Mouse (Mus musculus) gastrocnemius, adult 18-20 months (tissue): ENCODE results near the gene Syvn1. TPM values are rescaled to one million over a fixed set of nuclear protein-coding genes. Genes with fewer than 3 reads are reported as not detected.

Source experiments
- microRNA-seq: library from miRNA; unstranded; fragments of <30 nt; microRNA quantifications from one replicate; pipeline ENCODE4 v1.2.0, GENCODE M21; 2021
- total RNA-seq, 2 experiments: library from RNA; stranded (reverse); gene quantifications; 2 replicates each; pipeline ENCODE4 v1.2.3; 2021

Gene Syvn1
- total RNA-seq, 2 experiments from 2014 or later: 18.4 to 20.5 TPM

Small RNAs within 50 kb of the gene (microRNA-seq; reads per million reads assigned to microRNA genes)
- gene Mir6988: 5.1 reads per million, percentile 10 among the genes with 10 or more reads in this experiment

Other genes starting within 250 kb of the Syvn1 start
- 1 to 10 TPM; 2.9 to 3.2 TPM for gene Frmd8, start 171.3 kb upstream of the Syvn1 start, total RNA-seq
- under 1 TPM; 0.59 to 0.90 TPM for gene Slc25a45, start 168.8 kb upstream of the Syvn1 start, total RNA-seq
- under 1 TPM; 0.21 TPM for gene Tigd3, start 152.4 kb upstream of the Syvn1 start, total RNA-seq
- 10 to 100 TPM; 76.3 to 85.1 TPM for gene Dpf2, start 133.6 kb upstream of the Syvn1 start, total RNA-seq
- 10 to 100 TPM in 1 of 2 experiments, 1 to 10 TPM in 1; 8.9 to 11.2 TPM for gene Cdc42ep2, start 121.8 kb upstream of the Syvn1 start, total RNA-seq
- gene Pola2, start 82.4 kb upstream of the Syvn1 start, total RNA-seq: 1 to 10 TPM; 6.2 to 8.7 TPM
- gene Slc22a20, start 60.4 kb upstream of the Syvn1 start, total RNA-seq: not detected
- gene Capn1, start 30.7 kb upstream of the Syvn1 start, total RNA-seq: 10 to 100 TPM; 89.8 to 91.1 TPM
- gene Mrpl49, start 11.2 kb downstream of the Syvn1 start, total RNA-seq: 10 to 100 TPM; 27.5 to 29.3 TPM
- gene Fau, start 11.3 kb downstream of the Syvn1 start, total RNA-seq: 100 to 1,000 TPM; 425 to 500 TPM
- gene Znhit2, start 14.6 kb downstream of the Syvn1 start, total RNA-seq: 10 to 100 TPM in 1 of 2 experiments, 1 to 10 TPM in 1; 9.5 to 10.2 TPM
- gene Tm7sf2, start 21.8 kb downstream of the Syvn1 start, total RNA-seq: 1 to 10 TPM; 5.9 to 6.2 TPM
- gene Vps51, start 30.7 kb downstream of the Syvn1 start, total RNA-seq: 10 to 100 TPM; 17.5 to 23.8 TPM
- not detected for gene Tmem262, start 33.5 kb downstream of the Syvn1 start, total RNA-seq
- not detected for gene Gm28374, start 35.7 kb downstream of the Syvn1 start, total RNA-seq
- 10 to 100 TPM; 13.5 to 14.8 TPM for gene Zfpl1, start 38.4 kb downstream of the Syvn1 start, total RNA-seq
- not detected for gene Cdca5, start 38.4 kb downstream of the Syvn1 start, total RNA-seq
- gene AC131692.1, start 47.8 kb downstream of the Syvn1 start, total RNA-seq: not detected
- gene Naaladl1, start 59.2 kb downstream of the Syvn1 start, total RNA-seq: not detected
- 1 to 10 TPM; 8.6 to 9.7 TPM for gene Sac3d1, start 72.1 kb downstream of the Syvn1 start, total RNA-seq
- 10 to 100 TPM in 1 of 2 experiments, 1 to 10 TPM in 1; 9.7 to 10.9 TPM for gene Snx15, start 81.7 kb downstream of the Syvn1 start, total RNA-seq
- gene Batf2, start 94.4 kb downstream of the Syvn1 start, total RNA-seq: under 1 TPM; 0.37 to 0.43 TPM
- 10 to 100 TPM; 73.7 to 73.9 TPM for gene Arl2, start 95.0 kb downstream of the Syvn1 start, total RNA-seq
- gene Majin, start 137.8 kb downstream of the Syvn1 start, total RNA-seq: not detected
- not detected for gene Gpha2, start 179.8 kb downstream of the Syvn1 start, total RNA-seq
- gene Ppp2r5b, start 189.3 kb downstream of the Syvn1 start, total RNA-seq: 10 to 100 TPM; 34.9 to 38.2 TPM
- 10 to 100 TPM; 16.7 to 20.0 TPM for gene Atg2a, start 195.1 kb downstream of the Syvn1 start, total RNA-seq
- gene Ehd1, start 230.1 kb downstream of the Syvn1 start, total RNA-seq: 10 to 100 TPM; 30.2 to 40.3 TPM